Mouse (Mus musculus) liver, embryonic 15.5 days (tissue): Measurements from ENCODE around the gene Clhc1. TPM values are rescaled to one million over a fixed set of nuclear protein-coding genes. Genes with fewer than 3 reads are reported as not detected.
A peak's percentile ranks its signal among the peaks of the same experiment; 100 is the strongest.
"Not testable (repeated sequence)": the region's sequence is repeated elsewhere in the genome, so short reads cannot be mapped to it uniquely, and the experiment has no call there.

Experiments used
- ATAC-seq: fragments of 200-750 bp; cut with Nextera tagmentation; 2 replicates; pipeline ENCODE4 v1.8.0; 2017; ENCODE audit warnings: moderate number of reproducible peaks, mild to moderate bottlenecking, moderate library complexity; ENCODE audit not compliant: insufficient read depth
- H3K27ac ChIP-seq: fragments of 300-500 bp; sonication (generic); replicated peaks from 2 replicates; pipeline ENCODE4 v1.5.1; 2015; ENCODE audit warnings: mild to moderate bottlenecking, inconsistent platforms
- H3K27me3 ChIP-seq: fragments of 300-500 bp; sonication (generic); 2 replicates; pipeline ENCODE4 v1.6.1; 2015; ENCODE audit warnings: mild to moderate bottlenecking, inconsistent platforms
- H3K36me3 ChIP-seq: fragments of 300-500 bp; sonication (generic); replicated peaks from 2 replicates; pipeline ENCODE4 v1.6.1; 2015; ENCODE audit warnings: moderate library complexity, mild to moderate bottlenecking, inconsistent platforms
- H3K4me1 ChIP-seq: fragments of 300-500 bp; sonication (generic); replicated peaks from 2 replicates; pipeline ENCODE4 v1.6.1; 2015; ENCODE audit warnings: inconsistent platforms
- H3K4me2 ChIP-seq: fragments of 300-500 bp; sonication (generic); 2 replicates; pipeline ENCODE4 v1.6.1; 2015; ENCODE audit warnings: moderate library complexity, mild to moderate bottlenecking, inconsistent platforms
- H3K4me3 ChIP-seq: fragments of 300-500 bp; sonication (generic); replicated peaks from 2 replicates; pipeline ENCODE4 v1.5.1; 2015; ENCODE audit warnings: mild to moderate bottlenecking, inconsistent platforms
- H3K9ac ChIP-seq: fragments of 300-500 bp; sonication (generic); 2 replicates; pipeline ENCODE4 v1.6.1; 2015; ENCODE audit warnings: moderate library complexity, mild to moderate bottlenecking, inconsistent platforms
- H3K9me3 ChIP-seq: fragments of 300-500 bp; sonication (generic); replicated peaks from 2 replicates; pipeline ENCODE4 v1.6.1; 2016; ENCODE audit warnings: inconsistent platforms
- WGBS: fragments of 180-500 bp; shearing (Covaris S2); methylation state at CpG from one replicate; pipeline ENCODE4 v1.1.7; 2015; ENCODE audit warnings: mixed read lengths; ENCODE audit not compliant: insufficient replicate concordance; 5-methylcytosine and 5-hydroxymethylcytosine counted together
- polyA plus RNA-seq: library from polyadenylated mRNA; unstranded; fragments of >200 nt; fragmentation: Nextera tagmentation; extraction: Ambion mirVana; gene quantifications from 2 replicates; pipeline ENCODE4 v1.2.1, GENCODE M21; 2015

Clhc1 gene
- polyA plus RNA-seq, 1 experiment from 2014 or later = 0.08 TPM

GRCm38 (mm10) chr11:29544225-29544945 lies 3.4 kb upstream of the Clhc1 start:
- H3K27ac ChIP-seq = no peak overlapping the region

GRCm38 (mm10) chr11:29545150-29545752 lies 2.5 kb upstream of the Clhc1 start:
- H3K4me3 ChIP-seq, H3K27ac ChIP-seq, H3K9ac ChIP-seq, H3K4me2 ChIP-seq, ATAC-seq, H3K27me3 ChIP-seq, H3K9me3 ChIP-seq: not testable (repeated sequence)
- 69% methylated on average over 4 of the region's 4 CpGs for WGBS
- Histone ChIP-seq H3K4me1 (peaks cover 20% of the 10 kb centered on the region), H3K36me3 (peaks cover 57% of the 10 kb centered on the region)

More at GRCm38 (mm10) chr11:29544225-29544945, 3.4 kb upstream of the Clhc1 start:
- ATAC-seq = no peak
- Histone ChIP-seq H3K27me3 (no peaks in the 10 kb centered on the region), H3K4me2 (no peak overlapping the region), H3K36me3 (peaks cover 59% of the 10 kb centered on the region), H3K9ac (no peak overlapping the region), H3K9me3 (no peaks in the 10 kb centered on the region), H3K4me1 (peaks cover 19% of the 10 kb centered on the region), H3K4me3 (no peak overlapping the region)
- 88% methylated on average over 3 of the region's 3 CpGs for WGBS

GRCm38 (mm10) chr11:29546297-29546696 lies 1.5 kb upstream of the Clhc1 start:
- not testable (repeated sequence) for H3K27me3 ChIP-seq, ATAC-seq, H3K9me3 ChIP-seq
- Histone ChIP-seq H3K4me3 (peak overlapping the region; percentile 84), H3K4me1 (peaks cover 20% of the 10 kb centered on the region), H3K27ac (peak overlapping the region; percentile 88), H3K9ac (peak overlapping the region; percentile 81), H3K36me3 (peaks cover 49% of the 10 kb centered on the region), H3K4me2 (peak overlapping the region; percentile 78)
- 55% methylated on average over 2 of the region's 2 CpGs for WGBS

GRCm38 (mm10) chr11:29546762-29547161 lies 988 bp upstream of the Clhc1 start:
- no peak for ATAC-seq
- no peaks in the 10 kb centered on the region for H3K27me3 ChIP-seq
- no peaks in the 10 kb centered on the region for H3K9me3 ChIP-seq
- peaks cover 20% of the 10 kb centered on the region for H3K4me1 ChIP-seq
- H3K36me3 ChIP-seq = peaks cover 45% of the 10 kb centered on the region
- peak overlapping the region; percentile 88 for H3K27ac ChIP-seq
- peak overlapping the region; percentile 84 for H3K4me3 ChIP-seq
- 4% methylated on average over 2 of the region's 2 CpGs for WGBS
- peak overlapping the region; percentile 78 for H3K4me2 ChIP-seq
- peak overlapping the region; percentile 81 for H3K9ac ChIP-seq

- H3K27ac ChIP-seq = peak overlapping the region; percentile 88
- H3K36me3 ChIP-seq = peaks cover 42% of the 10 kb centered on the region
- WGBS = under 1% methylated on average over 27 of the region's 27 CpGs
- peaks cover 20% of the 10 kb centered on the region for H3K4me1 ChIP-seq
- peak overlapping the region; percentile 81 for H3K9ac ChIP-seq
- peak overlapping the region; percentile 84 for H3K4me3 ChIP-seq
- ATAC-seq = peak; percentile 3; the same call in 1 of the 2 replicates
- H3K9me3 ChIP-seq = no peaks in the 10 kb centered on the region
- H3K27me3 ChIP-seq = no peaks in the 10 kb centered on the region
- peak overlapping the region; percentile 78 for H3K4me2 ChIP-seq
Measured at GRCm38 (mm10) chr11:29547249-29547751, 450 bp upstream of the Clhc1 start.

- no peak for ATAC-seq
- no peaks in the 10 kb centered on the region for H3K9me3 ChIP-seq
- no peaks in the 10 kb centered on the region for H3K27me3 ChIP-seq
- H3K9ac ChIP-seq = peak overlapping the region; percentile 81
- H3K4me3 ChIP-seq = peak overlapping the region; percentile 84
- H3K4me2 ChIP-seq = peak overlapping the region; percentile 78
- H3K4me1 ChIP-seq = peaks cover 20% of the 10 kb centered on the region
- 16% methylated on average over 23 of the region's 23 CpGs for WGBS
- peaks cover 31% of the 10 kb centered on the region for H3K36me3 ChIP-seq
- peak overlapping the region; percentile 88 for H3K27ac ChIP-seq
Measured at GRCm38 (mm10) chr11:29548504-29549424, 1.0 kb downstream of the Clhc1 start.

- Histone ChIP-seq H3K4me1 (peaks cover 20% of the 10 kb centered on the region), H3K9ac (no peak overlapping the region), H3K27me3 (no peaks in the 10 kb centered on the region), H3K27ac (no peak overlapping the region), H3K4me3 (no peak overlapping the region; the same call in 1 of the 2 replicates), H3K36me3 (peaks cover 24% of the 10 kb centered on the region), H3K9me3 (no peaks in the 10 kb centered on the region), H3K4me2 (no peak overlapping the region)
- ATAC-seq = no peak
- WGBS = 23% methylated on average over 1 of the region's 1 CpGs
Measured at GRCm38 (mm10) chr11:29549425-29549778, 1.7 kb downstream of the Clhc1 start.

- Histone ChIP-seq H3K4me2 (no peak overlapping the region), H3K4me3 (no peak overlapping the region), H3K9me3 (no peaks in the 10 kb centered on the region), H3K4me1 (no peaks in the 10 kb centered on the region), H3K27ac (no peak overlapping the region), H3K27me3 (no peaks in the 10 kb centered on the region), H3K36me3 (no peaks in the 10 kb centered on the region), H3K9ac (no peak overlapping the region)
- 76% methylated on average over 9 of the region's 9 CpGs for WGBS
- ATAC-seq = no peak
Measured at GRCm38 (mm10) chr11:29560452-29560851, 12.7 kb downstream of the Clhc1 start.

- Histone ChIP-seq H3K4me2 (no peak overlapping the region), H3K4me1 (no peaks in the 10 kb centered on the region), H3K27ac (no peak overlapping the region), H3K4me3 (no peak overlapping the region), H3K27me3 (no peaks in the 10 kb centered on the region), H3K9ac (no peak overlapping the region), H3K9me3 (no peaks in the 10 kb centered on the region), H3K36me3 (no peaks in the 10 kb centered on the region)
- no peak for ATAC-seq
- WGBS = 75% methylated on average over 3 of the region's 3 CpGs
Measured at GRCm38 (mm10) chr11:29560990-29561389, 13.2 kb downstream of the Clhc1 start.

- no peak overlapping the region for H3K4me2 ChIP-seq
- H3K27ac ChIP-seq = no peak overlapping the region
- H3K9ac ChIP-seq = no peak overlapping the region
- no peak overlapping the region for H3K4me3 ChIP-seq
- ATAC-seq = no peak
- no peaks in the 10 kb centered on the region for H3K36me3 ChIP-seq
- no peaks in the 10 kb centered on the region for H3K4me1 ChIP-seq
- 68% methylated on average over 2 of the region's 2 CpGs for WGBS
- H3K27me3 ChIP-seq = no peaks in the 10 kb centered on the region
- no peaks in the 10 kb centered on the region for H3K9me3 ChIP-seq
Measured at GRCm38 (mm10) chr11:29563406-29563805, 15.7 kb downstream of the Clhc1 start.

- no peaks in the 10 kb centered on the region for H3K9me3 ChIP-seq
- no peaks in the 10 kb centered on the region for H3K36me3 ChIP-seq
- H3K4me1 ChIP-seq = no peaks in the 10 kb centered on the region
- ATAC-seq = no peak
- H3K4me2 ChIP-seq = no peak overlapping the region
- H3K27me3 ChIP-seq = no peaks in the 10 kb centered on the region
- WGBS = 26% methylated on average over 3 of the region's 3 CpGs
- H3K27ac ChIP-seq = no peak overlapping the region
- H3K4me3 ChIP-seq = no peak overlapping the region
- H3K9ac ChIP-seq = no peak overlapping the region
Measured at GRCm38 (mm10) chr11:29571536-29571935, 23.8 kb downstream of the Clhc1 start.
